Mouse (Mus musculus): ENCODE data around the gene Itgb4. TPM values are rescaled to one million over a fixed set of nuclear protein-coding genes. Genes with fewer than 3 reads are reported as not detected.

Gene Itgb4
- polyA plus RNA-seq, 1 experiment, result 133 TPM

- Histone ChIP-seq H3K27me3 (ENCODE audit: control insufficient read depth, insufficient read depth, low read length) (no peaks in the 10 kb centered on the region), H3K27ac (ENCODE audit: insufficient read depth, low read depth, low read length) (no peak overlapping the region), H3K36me3 (ENCODE audit: control insufficient read depth, insufficient read depth, low read length) (peaks cover 34% of the 10 kb centered on the region), H3K4me3 (ENCODE audit: low read depth, low read length) (no peak overlapping the region), H3K4me1 (ENCODE audit: control insufficient read depth, insufficient read depth, insufficient read length, low read length) (peaks cover 29% of the 10 kb centered on the region)
- 91% methylated on average over 28 of the region's 28 CpGs for WGBS
- TF ChIP-seq CTCF (IDR thresholded peaks at IDR 0.05; ENCODE audit: extremely low read depth, insufficient read length, insufficient replicate concordance, low read depth, low read length) (no peak), POLR2A (IDR thresholded peaks at IDR 0.05; ENCODE audit: low read depth, low read length) (no peak)
Observed at GRCm38 (mm10) chr11:116007095-116007850, 32.8 kb downstream of the Itgb4 start.

GRCm38 (mm10) chr11:116008411-116008810 is 33.9 kb downstream of the Itgb4 start:
- no peak overlapping the region for H3K4me3 ChIP-seq (ENCODE audit: low read depth, low read length)
- H3K36me3 ChIP-seq (ENCODE audit: control insufficient read depth, insufficient read depth, low read length), result peaks cover 29% of the 10 kb centered on the region
- no peak for TF ChIP-seq CTCF (IDR thresholded peaks at IDR 0.05; ENCODE audit: extremely low read depth, insufficient read length, insufficient replicate concordance, low read depth, low read length)
- TF ChIP-seq POLR2A (IDR thresholded peaks at IDR 0.05; ENCODE audit: low read depth, low read length), result no peak
- H3K27ac ChIP-seq (ENCODE audit: insufficient read depth, low read depth, low read length), result no peak overlapping the region
- H3K4me1 ChIP-seq (ENCODE audit: control insufficient read depth, insufficient read depth, insufficient read length, low read length), result peaks cover 36% of the 10 kb centered on the region
- H3K27me3 ChIP-seq (ENCODE audit: control insufficient read depth, insufficient read depth, low read length), result no peaks in the 10 kb centered on the region
- 81% methylated on average over 11 of the region's 11 CpGs for WGBS

DNA sequence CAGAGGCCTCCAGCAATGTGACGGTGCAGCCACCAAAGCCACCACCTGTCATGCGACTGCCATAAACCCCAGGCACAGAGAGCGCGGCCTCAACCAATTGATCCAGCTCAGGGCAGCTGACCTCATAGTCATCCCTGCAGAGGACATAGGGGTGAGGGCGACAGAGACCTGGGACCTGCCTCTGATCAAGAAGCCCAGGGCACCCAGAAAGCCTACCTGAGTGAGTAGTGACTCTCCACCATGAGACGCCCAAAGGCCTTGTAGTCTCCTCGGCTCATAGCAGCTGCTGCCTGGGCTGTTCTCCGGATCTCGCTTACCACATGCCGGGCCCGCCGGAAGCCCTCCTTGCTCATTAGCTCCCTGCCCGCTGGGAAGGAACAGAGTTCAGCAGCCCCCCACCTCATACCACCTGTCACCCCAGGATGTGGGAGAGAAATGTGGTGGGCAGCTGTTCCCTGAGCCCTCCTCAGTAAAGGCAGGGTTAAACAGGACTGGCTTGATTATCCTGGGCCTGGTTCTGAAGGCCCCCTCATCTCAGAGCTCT is 34.4 kb downstream of the Itgb4 start:
- WGBS, result 95% methylated on average over 13 of the region's 13 CpGs
- TF ChIP-seq POLR2A (IDR thresholded peaks at IDR 0.05; ENCODE audit: low read depth, low read length), result no peak
- TF ChIP-seq CTCF (IDR thresholded peaks at IDR 0.05; ENCODE audit: extremely low read depth, insufficient read length, insufficient replicate concordance, low read depth, low read length), result no peak
- Histone ChIP-seq H3K27ac (ENCODE audit: insufficient read depth, low read depth, low read length) (no peak overlapping the region), H3K27me3 (ENCODE audit: control insufficient read depth, insufficient read depth, low read length) (no peaks in the 10 kb centered on the region), H3K4me1 (ENCODE audit: control insufficient read depth, insufficient read depth, insufficient read length, low read length) (peaks cover 35% of the 10 kb centered on the region), H3K36me3 (ENCODE audit: control insufficient read depth, insufficient read depth, low read length) (peaks cover 24% of the 10 kb centered on the region), H3K4me3 (ENCODE audit: low read depth, low read length) (no peak overlapping the region)

- Histone ChIP-seq H3K4me3 (ENCODE audit: low read depth, low read length) (no peak overlapping the region), H3K4me1 (ENCODE audit: control insufficient read depth, insufficient read depth, insufficient read length, low read length) (peaks cover 31% of the 10 kb centered on the region), H3K27me3 (ENCODE audit: control insufficient read depth, insufficient read depth, low read length) (no peaks in the 10 kb centered on the region), H3K36me3 (ENCODE audit: control insufficient read depth, insufficient read depth, low read length) (peaks cover 24% of the 10 kb centered on the region), H3K27ac (ENCODE audit: insufficient read depth, low read depth, low read length) (no peak overlapping the region)
- 95% methylated on average over 11 of the region's 11 CpGs for WGBS
- TF ChIP-seq CTCF (IDR thresholded peaks at IDR 0.05; ENCODE audit: extremely low read depth, insufficient read length, insufficient replicate concordance, low read depth, low read length) (no peak), POLR2A (IDR thresholded peaks at IDR 0.05; ENCODE audit: low read depth, low read length) (no peak)
Observed at GRCm38 (mm10) chr11:116009661-116010060, 35.2 kb downstream of the Itgb4 start.

- no peak overlapping the region for H3K27ac ChIP-seq (ENCODE audit: insufficient read depth, low read depth, low read length)
- no peaks in the 10 kb centered on the region for H3K27me3 ChIP-seq (ENCODE audit: control insufficient read depth, insufficient read depth, low read length)
- H3K4me3 ChIP-seq (ENCODE audit: low read depth, low read length), result no peak overlapping the region
- no peak for TF ChIP-seq POLR2A (IDR thresholded peaks at IDR 0.05; ENCODE audit: low read depth, low read length)
- 91% methylated on average over 8 of the region's 8 CpGs for WGBS
- peaks cover 26% of the 10 kb centered on the region for H3K4me1 ChIP-seq (ENCODE audit: control insufficient read depth, insufficient read depth, insufficient read length, low read length)
- peaks cover 24% of the 10 kb centered on the region for H3K36me3 ChIP-seq (ENCODE audit: control insufficient read depth, insufficient read depth, low read length)
Observed at GRCm38 (mm10) chr11:116010146-116010545, 35.6 kb downstream of the Itgb4 start.

- Histone ChIP-seq H3K27ac (ENCODE audit: insufficient read depth, low read depth, low read length) (no peak overlapping the region), H3K4me1 (ENCODE audit: control insufficient read depth, insufficient read depth, insufficient read length, low read length) (peaks cover 18% of the 10 kb centered on the region), H3K36me3 (ENCODE audit: control insufficient read depth, insufficient read depth, low read length) (peaks cover 24% of the 10 kb centered on the region), H3K4me3 (ENCODE audit: low read depth, low read length) (no peak overlapping the region), H3K27me3 (ENCODE audit: control insufficient read depth, insufficient read depth, low read length) (no peaks in the 10 kb centered on the region)
- WGBS, result 83% methylated on average over 5 of the region's 5 CpGs
- TF ChIP-seq POLR2A (IDR thresholded peaks at IDR 0.05; ENCODE audit: low read depth, low read length), result no peak
- TF ChIP-seq CTCF (IDR thresholded peaks at IDR 0.05; ENCODE audit: extremely low read depth, insufficient read length, insufficient replicate concordance, low read depth, low read length), result no peak
Observed at GRCm38 (mm10) chr11:116010948-116011347, 36.4 kb downstream of the Itgb4 start.

DNA sequence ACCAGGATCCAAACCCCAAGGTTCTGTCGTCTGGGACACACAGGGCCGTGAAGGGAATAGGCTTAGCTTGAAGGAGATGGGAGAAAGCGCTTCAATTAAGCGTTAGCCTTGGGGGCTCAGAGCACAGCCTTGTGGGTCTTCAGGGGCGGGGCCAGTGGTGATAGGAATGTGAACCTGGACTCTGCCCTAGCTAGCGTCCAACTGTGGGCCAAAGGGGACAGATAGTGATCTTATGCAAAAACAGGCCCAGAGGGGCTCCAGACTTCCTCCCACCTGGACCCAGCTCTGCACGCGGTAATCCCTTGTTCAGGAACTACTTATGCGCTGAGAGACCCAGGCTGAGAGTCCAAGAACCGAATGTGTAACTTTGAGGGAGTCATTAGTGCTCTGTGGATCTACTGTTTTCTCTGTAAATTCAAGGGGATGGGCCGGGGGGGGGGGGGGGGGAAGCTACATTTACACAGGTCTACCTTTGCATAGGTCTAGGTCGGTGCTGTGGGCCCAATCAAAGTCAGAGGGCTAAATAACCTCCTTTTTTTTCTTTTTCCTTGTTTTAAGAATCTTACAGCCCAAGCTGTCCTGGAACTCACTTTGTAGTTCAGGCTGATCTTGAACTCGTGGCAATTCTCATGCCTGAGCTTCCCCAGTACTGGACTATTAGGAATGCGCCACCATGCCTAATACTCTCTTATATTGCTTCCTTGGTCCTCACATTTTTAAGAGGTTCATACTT is 37.2 kb downstream of the Itgb4 start:
- H3K4me1 ChIP-seq (ENCODE audit: control insufficient read depth, insufficient read depth, insufficient read length, low read length), result peaks cover 16% of the 10 kb centered on the region
- 31% methylated on average over 14 of the region's 14 CpGs for WGBS
- H3K27me3 ChIP-seq (ENCODE audit: control insufficient read depth, insufficient read depth, low read length), result no peaks in the 10 kb centered on the region
- H3K36me3 ChIP-seq (ENCODE audit: control insufficient read depth, insufficient read depth, low read length), result peaks cover 24% of the 10 kb centered on the region
- H3K27ac ChIP-seq (ENCODE audit: insufficient read depth, low read depth, low read length), result no peak overlapping the region
- TF ChIP-seq CTCF (IDR thresholded peaks at IDR 0.05; ENCODE audit: extremely low read depth, insufficient read length, insufficient replicate concordance, low read depth, low read length) (no peak), POLR2A (IDR thresholded peaks at IDR 0.05; ENCODE audit: low read depth, low read length) (no peak)
- H3K4me3 ChIP-seq (ENCODE audit: low read depth, low read length), result peak overlapping the region; percentile 81
